Mouse (Mus musculus) E14TG2a.4 (cell line): ENCODE measurements around the gene Tacc2.

Experiments
- CTCF ChIP-seq: conservative IDR thresholded peaks from 2 replicates; pipeline ENCODE4 v1.5.1; 2014; ENCODE audit warnings: low read length
- NANOG ChIP-seq: IDR thresholded peaks from 2 replicates; pipeline ENCODE4 v1.6.1; 2014; ENCODE audit warnings: borderline replicate concordance, low read length, mixed read lengths
- POU5F1 ChIP-seq: IDR thresholded peaks from 2 replicates; pipeline ENCODE4 v1.6.1; 2014; ENCODE audit warnings: low read length, borderline replicate concordance

- no peak for TF ChIP-seq CTCF
- no peak for TF ChIP-seq POU5F1
- TF ChIP-seq NANOG: no peak
Measured at GRCm38 (mm10) chr7:130741099-130741498, 163.9 kb downstream of the Tacc2 start.
